Mouse (Mus musculus) common myeloid progenitor, adult 5-6 weeks (primary cell): ENCODE measurements around the gene Cfap99. TPM values are rescaled to one million over a fixed set of nuclear protein-coding genes. Genes with fewer than 3 reads are reported as not detected.

Experiments used
- ATAC-seq: replicated peaks from 2 replicates; pipeline ENCODE4 v1.8.0; 2016; ENCODE audit warnings: low read depth, mild to moderate bottlenecking, moderate TSS enrichment, inconsistent platforms; ENCODE audit not compliant: poor library complexity, severe bottlenecking
- total RNA-seq: library from RNA; stranded (forward); fragments of 200-1000, 187-1606 nt; gene quantifications from 2 replicates; pipeline ENCODE4 v1.2.3, GENCODE M21; 2017

The Cfap99 gene
- total RNA-seq, 1 experiment from 2014 or later = not detected

GRCm38 (mm10) chr5:34325286-34325685 is 36.9 kb downstream of the Cfap99 start:
- ATAC-seq = no peak

GRCm38 (mm10) chr5:34326249-34326691 is 37.9 kb downstream of the Cfap99 start:
- ATAC-seq = peak; percentile 58

GRCm38 (mm10) chr5:34326875-34327576 is 38.6 kb downstream of the Cfap99 start:
- ATAC-seq = no peak

- no peak for ATAC-seq
Observed at GRCm38 (mm10) chr5:34330136-34330535, 41.7 kb downstream of the Cfap99 start.

- no peak for ATAC-seq
Observed at GRCm38 (mm10) chr5:34334081-34334480, 45.7 kb downstream of the Cfap99 start.

GRCm38 (mm10) chr5:34335539-34336096 is 47.2 kb downstream of the Cfap99 start:
- ATAC-seq = peak; percentile 10

GRCm38 (mm10) chr5:34336097-34336774 is 47.8 kb downstream of the Cfap99 start, which contains the start of gene Rnf4:
TSS of gene Rnf4 (plus strand) at chr5:34336289.
- peak; percentile 90 for ATAC-seq

- ATAC-seq = peak; percentile 56
Observed at GRCm38 (mm10) chr5:34336775-34337450, 48.5 kb downstream of the Cfap99 start.

- ATAC-seq = no peak
Observed at GRCm38 (mm10) chr5:34340246-34340645, 51.8 kb downstream of the Cfap99 start.

GRCm38 (mm10) chr5:34352084-34352631 is 63.8 kb downstream of the Cfap99 start:
- ATAC-seq = no peak

GRCm38 (mm10) chr5:34360261-34360660 is 71.9 kb downstream of the Cfap99 start:
- no peak for ATAC-seq

- ATAC-seq = no peak
Observed at GRCm38 (mm10) chr5:34363115-34363514, 74.7 kb downstream of the Cfap99 start.

- no peak for ATAC-seq
Observed at GRCm38 (mm10) chr5:34368551-34369290, 80.3 kb downstream of the Cfap99 start.

- ATAC-seq = peak; percentile 98
Observed at GRCm38 (mm10) chr5:34369341-34370021, 81.1 kb downstream of the Cfap99 start, which contains the start of gene Fam193a. TSS of gene Fam193a (plus strand) at chr5:34369933.

GRCm38 (mm10) chr5:34370022-34370823 is 81.8 kb downstream of the Cfap99 start:
- no peak for ATAC-seq

GRCm38 (mm10) chr5:34370840-34371239 is 82.4 kb downstream of the Cfap99 start:
- ATAC-seq = no peak

GRCm38 (mm10) chr5:34372141-34372540 is 83.7 kb downstream of the Cfap99 start:
- no peak for ATAC-seq

- no peak for ATAC-seq
Observed at GRCm38 (mm10) chr5:34372541-34372940, 84.1 kb downstream of the Cfap99 start.
